Mouse (Mus musculus) neural tube, embryonic 12.5 days (tissue): ENCODE results near the gene Rbms1. TPM values are rescaled to one million over a fixed set of nuclear protein-coding genes. Genes with fewer than 3 reads are reported as not detected.

Source experiments
- ATAC-seq: fragments of 200-750 bp; cut with Nextera tagmentation; 2 replicates; pipeline ENCODE4 v1.8.0; 2017; ENCODE audit warnings: low read depth, mild to moderate bottlenecking, moderate TSS enrichment, moderate library complexity; ENCODE audit not compliant: low FRiP score
- H3K27ac ChIP-seq: fragments of 300-500 bp; sonication (generic); 2 replicates; pipeline ENCODE4 v1.5.1; 2016
- H3K27me3 ChIP-seq: fragments of 300-500 bp; sonication (generic); replicated peaks from 2 replicates; pipeline ENCODE4 v1.6.1; 2016; ENCODE audit warnings: mild to moderate bottlenecking
- H3K36me3 ChIP-seq: fragments of 300-500 bp; sonication (generic); 2 replicates; pipeline ENCODE4 v1.6.1; 2016; ENCODE audit warnings: mild to moderate bottlenecking
- H3K4me1 ChIP-seq: fragments of 300-500 bp; sonication (generic); 2 replicates; pipeline ENCODE4 v1.6.1; 2016
- H3K4me2 ChIP-seq: fragments of 300-500 bp; sonication (generic); replicated peaks from 2 replicates; pipeline ENCODE4 v1.6.1; 2016; ENCODE audit warnings: mild to moderate bottlenecking
- H3K4me3 ChIP-seq: fragments of 300-500 bp; sonication (generic); 2 replicates; pipeline ENCODE4 v1.5.1; 2016
- H3K9ac ChIP-seq: fragments of 300-500 bp; sonication (generic); 2 replicates; pipeline ENCODE4 v1.6.1; 2016; ENCODE audit warnings: mild to moderate bottlenecking
- H3K9me3 ChIP-seq: fragments of 300-500 bp; sonication (generic); 2 replicates; pipeline ENCODE4 v1.6.1; 2016; ENCODE audit warnings: mild to moderate bottlenecking
- WGBS: fragments of 180-500 bp; shearing (Covaris S2); methylation state at CpG from one replicate; pipeline ENCODE4 v1.1.7; 2016; 5-methylcytosine and 5-hydroxymethylcytosine counted together
- polyA plus RNA-seq: library from polyadenylated mRNA; unstranded; fragments of >200 nt; fragmentation: Nextera tagmentation; extraction: Ambion mirVana; gene quantifications from 2 replicates; pipeline ENCODE4 v1.2.1, GENCODE M21; 2016

Rbms1 gene
- polyA plus RNA-seq, 1 experiment from 2014 or later = 79.3 TPM

- Histone ChIP-seq H3K27ac (no peak overlapping the region), H3K4me1 (peaks cover 35% of the 10 kb centered on the region), H3K9ac (no peak overlapping the region), H3K27me3 (0 out of 2 replicates have a peak, but pooled peaks cover 3% of the 10 kb centered on the region), H3K36me3 (no peaks in the 10 kb centered on the region), H3K4me3 (no peak overlapping the region), H3K9me3 (no peaks in the 10 kb centered on the region), H3K4me2 (0 out of 2 replicates have a peak overlapping the region, but pooled peaks have one; percentile 14)
- ATAC-seq = peak; percentile 64
- WGBS = 62% methylated on average over 17 of the region's 17 CpGs
These were observed 165.9 kb downstream of the Rbms1 start for GRCm38 (mm10) chr2:60796969-60797669.

- Histone ChIP-seq H3K4me3 (no peak overlapping the region), H3K4me1 (peaks cover 35% of the 10 kb centered on the region), H3K4me2 (0 out of 2 replicates have a peak overlapping the region, but pooled peaks have one; percentile 14), H3K36me3 (no peaks in the 10 kb centered on the region), H3K27me3 (0 out of 2 replicates have a peak, but pooled peaks cover 3% of the 10 kb centered on the region), H3K9me3 (no peaks in the 10 kb centered on the region), H3K27ac (no peak overlapping the region), H3K9ac (no peak overlapping the region)
- 36% methylated on average over 2 of the region's 2 CpGs for WGBS
- ATAC-seq = peak; percentile 54
These were observed 166.4 kb downstream of the Rbms1 start for GRCm38 (mm10) chr2:60796616-60796968.

GRCm38 (mm10) chr2:60795861-60796260, 167.1 kb downstream of the Rbms1 start:
- WGBS = 80% methylated on average over 9 of the region's 9 CpGs
- no peak overlapping the region for H3K27ac ChIP-seq
- H3K9ac ChIP-seq = no peak overlapping the region
- H3K36me3 ChIP-seq = no peaks in the 10 kb centered on the region
- H3K9me3 ChIP-seq = no peaks in the 10 kb centered on the region
- no peak overlapping the region for H3K4me2 ChIP-seq
- peaks cover 30% of the 10 kb centered on the region for H3K4me1 ChIP-seq
- H3K27me3 ChIP-seq = 0 out of 2 replicates have a peak, but pooled peaks cover 3% of the 10 kb centered on the region
- H3K4me3 ChIP-seq = no peak overlapping the region
- ATAC-seq = no peak

DNA sequence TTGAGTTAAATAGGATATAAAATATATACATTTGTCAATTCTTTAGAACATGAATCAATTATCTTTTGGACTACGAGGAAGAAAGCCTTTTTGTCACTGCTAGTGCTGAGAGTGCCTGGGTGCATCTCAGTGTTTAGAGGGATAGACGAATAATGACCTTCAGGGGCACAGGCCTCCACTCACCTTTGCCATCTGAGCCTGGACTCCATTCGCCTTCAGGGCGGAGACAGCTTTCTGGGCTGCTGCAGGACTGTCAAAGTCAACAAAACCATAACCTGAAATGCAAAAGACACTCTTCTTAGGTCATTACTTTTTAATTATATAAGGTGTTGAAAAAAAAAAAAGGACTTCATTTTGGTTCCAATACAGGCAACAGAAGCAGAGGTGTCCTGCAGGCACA, 170.5 kb downstream of the Rbms1 start:
- no peaks in the 10 kb centered on the region for H3K36me3 ChIP-seq

GRCm38 (mm10) chr2:60789126-60789525, 173.9 kb downstream of the Rbms1 start:
- no peak for ATAC-seq
- Histone ChIP-seq H3K9ac (no peak overlapping the region), H3K9me3 (no peaks in the 10 kb centered on the region), H3K4me2 (no peak overlapping the region), H3K27ac (no peak overlapping the region), H3K4me1 (peaks cover 9% of the 10 kb centered on the region; the same call in 1 of the 2 replicates), H3K4me3 (no peak overlapping the region), H3K36me3 (no peaks in the 10 kb centered on the region), H3K27me3 (no peaks in the 10 kb centered on the region; the same call in 1 of the 2 replicates)
- 63% methylated on average over 3 of the region's 3 CpGs for WGBS

More for the DNA sequence above, 170.5 kb downstream of the Rbms1 start:
- H3K4me1 ChIP-seq = peaks cover 28% of the 10 kb centered on the region
- no peaks in the 10 kb centered on the region; the same call in 1 of the 2 replicates for H3K27me3 ChIP-seq
- H3K27ac ChIP-seq = no peak overlapping the region
- no peaks in the 10 kb centered on the region for H3K9me3 ChIP-seq
- H3K4me3 ChIP-seq = no peak overlapping the region
- 79% methylated on average over 4 of the region's 4 CpGs for WGBS
- H3K4me2 ChIP-seq = no peak overlapping the region
- no peak for ATAC-seq
- H3K9ac ChIP-seq = no peak overlapping the region

- Histone ChIP-seq H3K9me3 (no peaks in the 10 kb centered on the region), H3K4me3 (no peak overlapping the region), H3K27ac (no peak overlapping the region), H3K27me3 (no peaks in the 10 kb centered on the region; the same call in 1 of the 2 replicates), H3K4me1 (peaks cover 9% of the 10 kb centered on the region; the same call in 1 of the 2 replicates), H3K9ac (no peak overlapping the region), H3K36me3 (no peaks in the 10 kb centered on the region), H3K4me2 (no peak overlapping the region)
- peak; percentile 77 for ATAC-seq
- 29% methylated on average over 6 of the region's 6 CpGs for WGBS
These were observed 174.7 kb downstream of the Rbms1 start for GRCm38 (mm10) chr2:60788173-60788908.

GRCm38 (mm10) chr2:60787088-60787487, 175.9 kb downstream of the Rbms1 start:
- Histone ChIP-seq H3K9me3 (no peaks in the 10 kb centered on the region), H3K27me3 (no peaks in the 10 kb centered on the region; the same call in 1 of the 2 replicates), H3K27ac (no peak overlapping the region), H3K4me3 (no peak overlapping the region), H3K4me1 (peaks cover 9% of the 10 kb centered on the region; the same call in 1 of the 2 replicates), H3K36me3 (no peaks in the 10 kb centered on the region), H3K9ac (no peak overlapping the region), H3K4me2 (no peak overlapping the region)
- ATAC-seq = no peak
- 96% methylated on average over 5 of the region's 5 CpGs for WGBS

DNA sequence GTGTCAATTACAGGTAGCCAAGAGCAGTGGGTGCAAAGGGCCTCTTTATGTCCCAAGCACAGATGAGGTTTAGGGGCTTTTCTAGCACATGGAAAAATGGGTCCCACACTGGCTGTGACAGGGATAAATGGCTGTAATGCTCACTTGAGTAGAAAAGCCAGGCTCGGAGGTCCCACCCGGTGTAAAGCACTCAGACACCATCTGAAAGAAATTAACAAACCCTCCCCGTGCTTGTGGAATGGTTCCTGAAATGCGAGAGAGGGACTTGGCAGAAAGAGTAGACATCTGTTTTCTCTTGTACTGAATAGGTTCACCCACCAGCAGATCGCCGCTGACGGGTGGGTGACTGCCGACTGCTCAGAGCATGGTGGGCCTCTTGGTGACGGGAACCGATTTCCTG, 176.7 kb downstream of the Rbms1 start:
- 0 out of 2 replicates have a peak, but pooled peaks have one; percentile 14 for ATAC-seq
- Histone ChIP-seq H3K4me3 (no peak overlapping the region), H3K9ac (no peak overlapping the region), H3K9me3 (no peaks in the 10 kb centered on the region), H3K4me2 (no peak overlapping the region), H3K27me3 (no peaks in the 10 kb centered on the region; the same call in 1 of the 2 replicates), H3K4me1 (peaks cover 9% of the 10 kb centered on the region; the same call in 1 of the 2 replicates), H3K27ac (no peak overlapping the region), H3K36me3 (no peaks in the 10 kb centered on the region)
- WGBS = 45% methylated on average over 10 of the region's 10 CpGs

- Histone ChIP-seq H3K9me3 (peaks cover 11% of the 10 kb centered on the region; the same call in 1 of the 2 replicates), H3K9ac (no peak overlapping the region), H3K27me3 (no peaks in the 10 kb centered on the region), H3K4me2 (no peak overlapping the region), H3K27ac (no peak overlapping the region), H3K4me1 (peaks cover 1% of the 10 kb centered on the region; the same call in 1 of the 2 replicates), H3K4me3 (no peak overlapping the region), H3K36me3 (peaks cover 38% of the 10 kb centered on the region)
- ATAC-seq = no peak
- 48% methylated on average over 3 of the region's 3 CpGs for WGBS
These were observed 188.5 kb downstream of the Rbms1 start for GRCm38 (mm10) chr2:60774501-60774900.

- Histone ChIP-seq H3K27me3 (no peaks in the 10 kb centered on the region), H3K9ac (no peak overlapping the region), H3K36me3 (peaks cover 32% of the 10 kb centered on the region), H3K4me1 (peaks cover 3% of the 10 kb centered on the region; the same call in 1 of the 2 replicates), H3K27ac (no peak overlapping the region), H3K4me2 (no peak overlapping the region), H3K4me3 (no peak overlapping the region), H3K9me3 (peaks cover 11% of the 10 kb centered on the region; the same call in 1 of the 2 replicates)
- ATAC-seq = no peak
- 93% methylated on average over 5 of the region's 5 CpGs for WGBS
These were observed 189.4 kb downstream of the Rbms1 start for GRCm38 (mm10) chr2:60773592-60773991.

DNA sequence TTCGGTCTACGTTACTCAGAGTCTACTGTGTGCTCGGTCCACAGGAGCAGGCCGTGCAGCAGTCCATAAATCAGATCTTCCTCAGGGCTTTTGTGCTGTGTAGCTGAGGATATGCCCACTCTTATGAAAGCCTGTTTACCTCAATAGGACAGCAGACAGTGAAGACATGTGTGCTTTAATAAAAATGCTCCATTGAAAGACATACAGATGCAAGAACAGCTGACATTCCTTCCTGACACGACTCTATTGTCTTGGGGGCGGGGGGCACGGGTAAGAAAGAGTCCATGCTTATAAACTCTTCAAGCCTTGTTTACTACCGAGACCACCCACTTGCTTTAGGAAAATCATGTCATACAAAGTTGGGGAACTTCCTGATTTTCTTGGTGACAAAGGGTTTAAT, 196.6 kb downstream of the Rbms1 start:
- peaks cover 6% of the 10 kb centered on the region; the same call in 1 of the 2 replicates for H3K4me1 ChIP-seq
- peaks cover 8% of the 10 kb centered on the region; the same call in 1 of the 2 replicates for H3K9me3 ChIP-seq
- H3K27ac ChIP-seq = no peak overlapping the region
- WGBS = 32% methylated on average over 8 of the region's 8 CpGs
- H3K36me3 ChIP-seq = peaks cover 14% of the 10 kb centered on the region
- no peak overlapping the region for H3K9ac ChIP-seq
- no peak overlapping the region for H3K4me3 ChIP-seq
- no peaks in the 10 kb centered on the region for H3K27me3 ChIP-seq
- ATAC-seq = 0 out of 2 replicates have a peak, but pooled peaks have one; percentile 35
- no peak overlapping the region for H3K4me2 ChIP-seq

- Histone ChIP-seq H3K36me3 (0 out of 2 replicates have a peak, but pooled peaks cover 4% of the 10 kb centered on the region), H3K27ac (no peak overlapping the region), H3K9me3 (no peaks in the 10 kb centered on the region), H3K4me3 (no peak overlapping the region), H3K4me2 (no peak overlapping the region), H3K27me3 (no peaks in the 10 kb centered on the region), H3K9ac (no peak overlapping the region), H3K4me1 (no peaks in the 10 kb centered on the region)
- ATAC-seq = no peak
- 86% methylated on average over 9 of the region's 9 CpGs for WGBS
These were observed 206.8 kb downstream of the Rbms1 start for GRCm38 (mm10) chr2:60756218-60756617.
